Mouse (Mus musculus) lung, embryonic 16.5 days (tissue): Measurements from ENCODE around the gene Paox. TPM values are rescaled to one million over a fixed set of nuclear protein-coding genes. Genes with fewer than 3 reads are reported as not detected.

Source experiments
- ATAC-seq: fragments of 200-750 bp; cut with Nextera tagmentation; 2 replicates; pipeline ENCODE4 v1.8.0; 2017; ENCODE audit warnings: low read depth, mild to moderate bottlenecking, moderate library complexity
- H3K27ac ChIP-seq: fragments of 300-500 bp; sonication (generic); 2 replicates; pipeline ENCODE4 v1.5.1; 2014; ENCODE audit warnings: mild to moderate bottlenecking, control low read depth, low read length
- H3K27me3 ChIP-seq: fragments of 300-500 bp; sonication (generic); 2 replicates; pipeline ENCODE4 v1.6.1; 2014; ENCODE audit warnings: low read depth, low read length, mixed read lengths; ENCODE audit not compliant: control insufficient read depth, insufficient read depth
- H3K36me3 ChIP-seq: fragments of 300-500 bp; sonication (generic); 2 replicates; pipeline ENCODE4 v1.6.1; 2014; ENCODE audit warnings: low read length; ENCODE audit not compliant: control insufficient read depth, insufficient read depth
- H3K4me1 ChIP-seq: fragments of 300-500 bp; sonication (generic); replicated peaks from 2 replicates; pipeline ENCODE4 v1.6.1; 2014; ENCODE audit warnings: low read length, mixed read lengths; ENCODE audit not compliant: control insufficient read depth, insufficient read depth
- H3K4me2 ChIP-seq: fragments of 300-500 bp; sonication (generic); 2 replicates; pipeline ENCODE4 v1.6.1; 2014; ENCODE audit warnings: low read depth, low read length, control low read depth
- H3K4me3 ChIP-seq: fragments of 300-500 bp; sonication (generic); 2 replicates; pipeline ENCODE4 v1.5.1; 2014; ENCODE audit warnings: mild to moderate bottlenecking, low read length, control low read depth
- H3K9ac ChIP-seq: fragments of 300-500 bp; sonication (generic); 2 replicates; pipeline ENCODE4 v1.6.1; 2014; ENCODE audit warnings: low read length, control low read depth
- H3K9me3 ChIP-seq: fragments of 300-500 bp; sonication (generic); 2 replicates; pipeline ENCODE4 v1.6.1; 2016; ENCODE audit warnings: low read length; ENCODE audit not compliant: control insufficient read depth
- WGBS: fragments of 180-500 bp; shearing (Covaris S2); extraction: QIAGEN DNeasy Blood & Tissue Kit; methylation state at CpG from one replicate; pipeline ENCODE4 v1.1.7; 2014; 5-methylcytosine and 5-hydroxymethylcytosine counted together
- polyA plus RNA-seq: library from polyadenylated mRNA; unstranded; fragments of >200 nt; fragmentation: Nextera tagmentation; extraction: Ambion mirVana; gene quantifications from 2 replicates; pipeline ENCODE4 v1.2.1, GENCODE M21; 2015

Gene Paox
- polyA plus RNA-seq, 1 experiment from 2014 or later: 21.3 TPM

DNA sequence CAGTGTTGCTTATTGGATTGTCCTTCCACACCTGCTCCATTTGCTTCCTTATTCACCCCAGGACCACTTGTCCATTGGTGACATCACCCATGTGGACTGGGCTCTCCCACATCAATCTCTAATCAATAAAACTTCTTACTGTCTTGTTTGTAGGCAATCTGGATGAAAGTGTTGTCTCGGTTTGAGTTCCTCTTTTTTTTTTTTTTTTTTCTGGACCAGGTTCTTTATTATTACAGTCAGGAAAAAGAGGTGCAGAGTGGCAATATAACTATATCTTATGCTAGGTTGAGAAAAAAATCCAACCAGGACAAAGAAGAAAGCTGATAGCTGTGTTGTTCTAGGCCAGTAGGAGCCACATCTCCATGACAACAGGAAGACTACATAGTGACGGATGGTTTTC, 65.1 kb downstream of the Paox start:
- ATAC-seq: no peak
- no peak overlapping the region for H3K27ac ChIP-seq
- no peaks in the 10 kb centered on the region for H3K9me3 ChIP-seq
- H3K4me1 ChIP-seq: no peaks in the 10 kb centered on the region
- H3K27me3 ChIP-seq: no peaks in the 10 kb centered on the region
- WGBS: 74% methylated on average over 2 of the region's 2 CpGs
- no peak overlapping the region for H3K4me2 ChIP-seq
- no peak overlapping the region for H3K9ac ChIP-seq
- no peaks in the 10 kb centered on the region for H3K36me3 ChIP-seq
- no peak overlapping the region for H3K4me3 ChIP-seq

GRCm38 (mm10) chr7:140184206-140184605, 68.6 kb downstream of the Paox start:
- Histone ChIP-seq H3K36me3 (no peaks in the 10 kb centered on the region), H3K4me3 (no peak overlapping the region), H3K4me2 (no peak overlapping the region), H3K27ac (no peak overlapping the region), H3K9ac (no peak overlapping the region), H3K27me3 (no peaks in the 10 kb centered on the region; the same call in 1 of the 2 replicates), H3K9me3 (no peaks in the 10 kb centered on the region), H3K4me1 (no peaks in the 10 kb centered on the region)
- WGBS: 77% methylated on average over 4 of the region's 4 CpGs
- ATAC-seq: no peak

Other genes with a start within 250 kb of the Paox start
- gene Kndc1, start 221.1 kb upstream of the Paox start, polyA plus RNA-seq: 1.1 and 1.8 TPM in 2 replicates
- 0.13 and 0.63 TPM in 2 replicates for gene Utf1, start 172.0 kb upstream of the Paox start, polyA plus RNA-seq
- 4.1 and 6.2 TPM in 2 replicates for gene 6430531B16Rik, start 137.0 kb upstream of the Paox start, polyA plus RNA-seq
- gene Adam8, start 123.2 kb upstream of the Paox start, polyA plus RNA-seq: 1.9 and 3.1 TPM in 2 replicates
- 39.8 and 41.8 TPM in 2 replicates for gene Zfp511, start 79.4 kb upstream of the Paox start, polyA plus RNA-seq
- 50.5 and 50.6 TPM in 2 replicates for gene Tubgcp2, start 79.1 kb upstream of the Paox start, polyA plus RNA-seq
- gene Msx3, start 66.7 kb upstream of the Paox start, polyA plus RNA-seq: not detected in 2 replicates
- 0.63 and 1.6 TPM in 2 replicates for gene Caly, start 33.3 kb upstream of the Paox start, polyA plus RNA-seq
- gene Prap1, start 22.4 kb upstream of the Paox start, polyA plus RNA-seq: 0.49 TPM in 1 of 2 replicates, not detected in the other
- gene Fuom, start 13.4 kb upstream of the Paox start, polyA plus RNA-seq: 18.6 and 21.4 TPM in 2 replicates
- gene Echs1, start 677 bp downstream of the Paox start, polyA plus RNA-seq: 141 and 148 TPM in 2 replicates
- gene Mtg1, start 21.8 kb downstream of the Paox start, polyA plus RNA-seq: 20.7 and 24.8 TPM in 2 replicates
- gene Sprn, start 39.1 kb downstream of the Paox start, polyA plus RNA-seq: 0.25 and 0.41 TPM in 2 replicates
- gene Olfr522, start 49.0 kb downstream of the Paox start, polyA plus RNA-seq: not detected in 2 replicates
- gene Olfr523, start 57.4 kb downstream of the Paox start, polyA plus RNA-seq: not detected in 2 replicates
- gene Olfr524, start 90.2 kb downstream of the Paox start, polyA plus RNA-seq: 0.05 and 0.08 TPM in 2 replicates
- gene Cd163l1, start 102.5 kb downstream of the Paox start, polyA plus RNA-seq: 0.59 and 2.3 TPM in 2 replicates
- gene 5830411N06Rik, start 131.5 kb downstream of the Paox start, polyA plus RNA-seq: 0.06 TPM in 1 of 2 replicates, not detected in the other
- gene Olfr525, start 205.1 kb downstream of the Paox start, polyA plus RNA-seq: not detected in 2 replicates
- gene Olfr527, start 218.2 kb downstream of the Paox start, polyA plus RNA-seq: not detected in 2 replicates
- gene Olfr60, start 245.9 kb downstream of the Paox start, polyA plus RNA-seq: not detected in 2 replicates